Mouse (Mus musculus) liver, adult 2 months (tissue): ENCODE measurements around the gene Rpgrip1.

Source experiments
- CTCF ChIP-seq: fragments of 200-500 bp; IDR thresholded peaks from 2 replicates; pipeline ENCODE4 v1.5.1; 2011; ENCODE audit warnings: low read depth, low read length, control low read depth
- POLR2A ChIP-seq: fragments of 200-500 bp; IDR thresholded peaks from 2 replicates; pipeline ENCODE4 v1.6.1; 2011; ENCODE audit warnings: low read length, control low read depth; ENCODE audit not compliant: insufficient read depth; ENCODE audit errors: extremely low read depth

DNA sequence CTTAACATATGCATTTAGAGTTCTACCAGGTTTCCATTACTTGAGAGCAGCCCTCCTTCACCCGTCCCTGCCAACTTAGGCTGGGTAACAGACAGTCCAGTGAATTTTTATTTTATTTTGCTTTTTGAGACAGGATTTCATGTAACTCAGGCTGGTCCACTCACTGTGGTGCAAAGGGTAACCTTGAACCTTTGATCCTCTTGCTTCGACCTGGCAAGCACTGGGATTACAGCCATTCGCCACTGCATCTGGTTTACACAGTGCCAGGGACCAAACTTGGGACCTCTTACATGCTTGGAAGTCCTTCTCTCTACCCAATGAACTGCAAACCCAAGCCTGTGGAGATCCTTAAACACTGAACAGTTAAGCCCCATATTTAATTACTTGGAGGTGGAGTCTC is 14.1 kb downstream of the Rpgrip1 start:
- TF ChIP-seq CTCF (no peak), POLR2A (no peak)
